Comparison of ENCODE assay signal across 22 mouse cellular contexts in genomic region chr9:120645776-120646175, GRCm38 (mm10).
DNase-seq lines count a peak whose midpoint lies in the region; ATAC-seq and TF ChIP-seq lines count a peak whose summit lies in the region.
"Had no signal": no experiment of that assay in that cellular context is flagged by ENCODE, and none has a peak within 500 bp of the region (broad histone marks: within the 10 kb centered on the region; RNA-seq: fewer than 3 reads in every experiment).

No protein-coding gene starts in this region.

- H3K9ac ChIP-seq in embryonic facial prominence, embryonic 13.5 days = no peak overlapping the region
- no peak overlapping the region for H3K9ac ChIP-seq in midbrain, postnatal 0 days (replicated peaks; ENCODE audit: low read length, poor library complexity, severe bottlenecking)
- H3K9ac ChIP-seq in midbrain, embryonic 15.5 days = no peak overlapping the region
- H3K9ac ChIP-seq: limb, embryonic 13.5 days; liver, embryonic 15.5 days; stomach, embryonic 15.5 days had no signal

- peak overlapping the region; percentile 35; the same call in 1 of the 2 replicates for H3K27ac ChIP-seq in embryonic facial prominence, embryonic 13.5 days
- no peak overlapping the region for H3K27ac ChIP-seq in embryonic facial prominence, embryonic 10.5 days (replicated peaks)
- no peak overlapping the region for H3K27ac ChIP-seq in kidney, adult 2 months (ENCODE audit: insufficient read depth, low read depth, low read length)
- H3K27ac ChIP-seq in midbrain, postnatal 0 days (ENCODE audit: low read depth, low read length) = no peak overlapping the region
- H3K27ac ChIP-seq in midbrain, embryonic 15.5 days = no peak overlapping the region
- H3K27ac ChIP-seq: heart, embryonic 10.5 days; hindbrain, embryonic 10.5 days; limb, embryonic 13.5 days; liver, embryonic 15.5 days; macrophage; stomach, embryonic 15.5 days had no signal

- no peak for TF ChIP-seq POLR2A in kidney, adult 2 months (IDR thresholded peaks at IDR 0.05; ENCODE audit: low read depth, low read length)

- no peak for ATAC-seq in embryonic facial prominence, embryonic 13.5 days (ENCODE audit: insufficient number of reproducible peaks, insufficient read depth, low FRiP score, low TSS enrichment, low read depth)
- no peak for ATAC-seq in midbrain, postnatal 0 days (ENCODE audit: low FRiP score)
- no peak for ATAC-seq in midbrain, embryonic 15.5 days (replicated peaks)
- ATAC-seq: inflammation-experienced regulatory T-cells, adult 6 months had no signal

- TF ChIP-seq CTCF in kidney, adult 2 months (conservative IDR thresholded peaks at IDR 0.05; ENCODE audit: insufficient read depth, insufficient read length, low read depth, low read length) = 0 out of 2 replicates have a peak, but pooled peaks have one; percentile 3
- peak; percentile 24; the same call in 1 of the 2 replicates for TF ChIP-seq CTCF in midbrain, postnatal 0 days (IDR thresholded peaks at IDR 0.05)

- no peak overlapping the region for H3K4me2 ChIP-seq in embryonic facial prominence, embryonic 13.5 days
- H3K4me2 ChIP-seq in midbrain, postnatal 0 days (ENCODE audit: low read depth, low read length, poor library complexity, severe bottlenecking) = no peak overlapping the region
- H3K4me2 ChIP-seq in midbrain, embryonic 15.5 days = no peak overlapping the region
- H3K4me2 ChIP-seq: limb, embryonic 13.5 days; liver, embryonic 15.5 days; stomach, embryonic 15.5 days had no signal

- no peaks in the 10 kb centered on the region for H3K9me3 ChIP-seq in embryonic facial prominence, embryonic 13.5 days
- H3K9me3 ChIP-seq in embryonic facial prominence, embryonic 10.5 days = no peaks in the 10 kb centered on the region
- no peaks in the 10 kb centered on the region for H3K9me3 ChIP-seq in midbrain, postnatal 0 days (ENCODE audit: low read length)
- no peaks in the 10 kb centered on the region for H3K9me3 ChIP-seq in midbrain, embryonic 15.5 days
- H3K9me3 ChIP-seq: G1E; heart, embryonic 10.5 days; hindbrain, embryonic 10.5 days; limb, embryonic 13.5 days; liver, embryonic 15.5 days; stomach, embryonic 15.5 days had no signal

- no peak overlapping the region for H3K4me3 ChIP-seq in embryonic facial prominence, embryonic 13.5 days
- no peak overlapping the region for H3K4me3 ChIP-seq in embryonic facial prominence, embryonic 10.5 days
- no peak overlapping the region for H3K4me3 ChIP-seq in kidney, adult 2 months (ENCODE audit: insufficient read depth, low read depth, low read length)
- H3K4me3 ChIP-seq in midbrain, postnatal 0 days (ENCODE audit: low read depth, low read length) = no peak overlapping the region
- no peak overlapping the region for H3K4me3 ChIP-seq in midbrain, embryonic 15.5 days
- H3K4me3 ChIP-seq: heart, embryonic 10.5 days; hindbrain, embryonic 10.5 days; limb, embryonic 13.5 days; liver, embryonic 15.5 days; stomach, embryonic 15.5 days had no signal

- no peaks in the 10 kb centered on the region for H3K36me3 ChIP-seq in embryonic facial prominence, embryonic 13.5 days
- H3K36me3 ChIP-seq in embryonic facial prominence, embryonic 10.5 days (replicated peaks) = no peaks in the 10 kb centered on the region
- H3K36me3 ChIP-seq in kidney, adult 2 months (ENCODE audit: control insufficient read depth, insufficient read depth, low read length) = no peaks in the 10 kb centered on the region
- no peaks in the 10 kb centered on the region for H3K36me3 ChIP-seq in midbrain, postnatal 0 days (ENCODE audit: insufficient read depth, low read length)
- no peaks in the 10 kb centered on the region for H3K36me3 ChIP-seq in midbrain, embryonic 15.5 days (replicated peaks)
- H3K36me3 ChIP-seq: G1E; heart, embryonic 10.5 days; hindbrain, embryonic 10.5 days; limb, embryonic 13.5 days; liver, embryonic 15.5 days; stomach, embryonic 15.5 days had no signal

- over 99% methylated on average over 10 of the region's 10 CpGs for WGBS in embryonic facial prominence, embryonic 13.5 days
- over 99% methylated on average over 10 of the region's 10 CpGs for WGBS in embryonic facial prominence, embryonic 10.5 days
- over 99% methylated on average over 10 of the region's 10 CpGs for WGBS in kidney, adult 2 months
- 96% methylated on average over 10 of the region's 10 CpGs for WGBS in midbrain, postnatal 0 days
- over 99% methylated on average over 10 of the region's 10 CpGs for WGBS in midbrain, embryonic 15.5 days

- H3K4me1 ChIP-seq in embryonic facial prominence, embryonic 13.5 days = peaks cover 24% of the 10 kb centered on the region
- 0 out of 2 replicates have a peak, but pooled peaks cover 5% of the 10 kb centered on the region for H3K4me1 ChIP-seq in embryonic facial prominence, embryonic 10.5 days
- H3K4me1 ChIP-seq in kidney, adult 2 months (ENCODE audit: control insufficient read depth, insufficient read depth, low read length) = no peaks in the 10 kb centered on the region
- H3K4me1 ChIP-seq in midbrain, postnatal 0 days (ENCODE audit: insufficient read depth, low read length) = peaks cover 5% of the 10 kb centered on the region; the same call in 1 of the 2 replicates
- peaks cover 7% of the 10 kb centered on the region; the same call in 1 of the 2 replicates for H3K4me1 ChIP-seq in midbrain, embryonic 15.5 days
- H3K4me1 ChIP-seq: heart, embryonic 10.5 days; hindbrain, embryonic 10.5 days; liver, embryonic 15.5 days; stomach, embryonic 15.5 days had no signal

- no peak for DNase-seq in embryonic facial prominence, embryonic 10.5 days (ENCODE audit: low spot score)
- no peak for DNase-seq in kidney, adult 2 months
- DNase-seq in kidney, postnatal 25 days = no peak
- DNase-seq in midbrain, postnatal 0 days (ENCODE audit: low spot score) = no peak
- no peak for DNase-seq in cerebellum, adult 9-10 months
- no peak for DNase-seq in thymus, postnatal 0 days (ENCODE audit: low spot score)
- DNase-seq: adrenal gland, postnatal 10 days; cerebellum, adult 18-20 months; cerebellum, postnatal 25 days; kidney, adult 18-20 months; kidney, postnatal 14 days; thymus, adult 18-20 months had no signal

- H3K27me3 ChIP-seq in embryonic facial prominence, embryonic 13.5 days = no peaks in the 10 kb centered on the region
- H3K27me3 ChIP-seq in embryonic facial prominence, embryonic 10.5 days (replicated peaks; ENCODE audit: low read depth, poor library complexity, severe bottlenecking) = no peaks in the 10 kb centered on the region
- H3K27me3 ChIP-seq in kidney, adult 2 months (replicated peaks; ENCODE audit: control insufficient read depth, insufficient read depth, low read length) = no peaks in the 10 kb centered on the region
- H3K27me3 ChIP-seq in midbrain, postnatal 0 days (ENCODE audit: insufficient read depth, low read length) = no peaks in the 10 kb centered on the region
- no peaks in the 10 kb centered on the region for H3K27me3 ChIP-seq in midbrain, embryonic 15.5 days (replicated peaks)
- H3K27me3 ChIP-seq: limb, embryonic 13.5 days; liver, embryonic 15.5 days; stomach, embryonic 15.5 days had no signal
